Mouse (Mus musculus): ENCODE results near the gene Creg1. TPM values are rescaled to one million over a fixed set of nuclear protein-coding genes. Genes with fewer than 3 reads are reported as not detected.

Gene Creg1
- total RNA-seq (2022) = 10 to 100 TPM; 27.6 to 49.9 (median 40.4) TPM

DNA sequence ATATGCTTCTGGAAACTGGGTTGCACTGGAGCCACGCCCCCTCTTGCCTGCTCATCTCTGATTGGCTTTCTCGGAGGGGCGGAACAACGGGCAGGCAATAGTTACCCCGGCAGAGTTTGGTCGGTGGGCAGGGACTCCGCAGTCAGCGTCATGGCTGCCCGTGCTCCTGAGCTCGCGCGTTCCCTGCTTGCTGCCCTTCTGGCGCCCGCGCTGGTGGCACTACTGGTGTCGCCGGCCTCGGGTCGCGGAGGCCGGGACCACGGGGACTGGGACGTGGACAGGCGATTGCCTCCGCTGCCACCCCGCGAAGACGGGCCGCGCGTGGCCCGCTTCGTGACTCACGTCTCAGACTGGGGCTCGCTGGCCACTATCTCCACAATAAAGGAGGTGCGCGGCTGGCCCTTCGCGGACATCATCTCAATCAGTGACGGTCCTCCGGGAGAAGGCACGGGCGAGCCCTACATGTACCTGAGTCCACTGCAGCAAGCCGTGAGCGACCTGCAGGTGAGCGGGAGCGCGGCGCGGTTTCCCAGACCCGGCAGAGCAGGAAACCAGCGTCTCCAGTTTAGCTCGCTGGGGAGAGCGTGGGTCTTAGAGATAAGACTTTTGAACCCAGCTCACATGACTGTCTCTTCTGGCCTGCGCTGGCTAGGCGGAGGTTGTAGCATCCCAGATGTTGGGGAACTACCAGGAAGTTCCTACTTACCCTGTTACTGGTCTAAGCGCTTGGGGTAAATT, at the start of gene Creg1:
Gene Creg1, plus strand, starts transcription at position 112 of the 738 bp plus-strand sequence.
- peak; percentile 92 for DNase-seq (ENCODE audit: low spot score in 2 of 2)

DNA sequence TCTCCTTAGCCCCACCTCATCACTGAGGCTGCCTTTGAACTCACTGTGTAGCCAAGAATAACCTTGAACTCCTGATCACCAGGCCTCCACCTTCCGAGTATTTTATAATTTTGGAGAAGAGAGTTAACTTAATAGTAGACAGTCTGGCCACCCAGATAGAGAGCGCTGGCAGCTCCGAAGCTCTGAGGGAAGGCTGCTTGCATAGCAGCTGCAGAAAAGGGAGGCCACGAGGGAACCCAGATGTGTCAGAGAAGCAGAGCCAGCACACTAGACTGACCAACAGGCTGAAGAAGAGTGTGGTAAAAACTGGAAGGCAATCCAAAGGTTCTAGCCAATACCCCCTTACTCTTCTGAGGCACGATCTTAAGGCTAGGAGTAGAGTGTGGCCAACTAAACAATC, 49.7 kb upstream of the Creg1 start:
- no peak for DNase-seq (ENCODE audit: low spot score in 2 of 2)

DNA sequence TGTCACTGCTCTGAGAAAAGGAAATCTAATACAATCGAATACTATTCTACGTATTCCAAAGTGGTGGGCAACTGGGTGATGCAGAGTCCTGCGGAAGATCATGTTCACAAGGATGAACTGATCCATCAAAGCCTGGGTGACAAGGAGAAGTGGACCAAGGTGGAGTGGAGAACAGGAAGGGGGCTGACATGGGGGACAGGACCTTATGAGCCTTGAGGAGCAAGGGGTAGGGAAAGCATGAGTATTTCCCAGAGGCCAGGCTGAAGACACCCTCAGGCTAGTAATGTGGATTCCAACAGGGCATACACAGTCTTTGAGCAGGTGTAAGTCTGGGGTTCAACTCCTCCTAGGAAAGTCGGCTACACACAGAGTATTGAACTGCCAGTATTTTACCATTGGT, 47.1 kb upstream of the Creg1 start:
- DNase-seq (ENCODE audit: low spot score in 2 of 2) = no peak

- DNase-seq (ENCODE audit: low spot score in 2 of 2) = no peak
Observed at GRCm38 (mm10) chr1:165717711-165718542, 45.6 kb upstream of the Creg1 start.

- no peak for DNase-seq (ENCODE audit: low spot score in 2 of 2)
Observed at GRCm38 (mm10) chr1:165718543-165719105, 44.9 kb upstream of the Creg1 start.

DNA sequence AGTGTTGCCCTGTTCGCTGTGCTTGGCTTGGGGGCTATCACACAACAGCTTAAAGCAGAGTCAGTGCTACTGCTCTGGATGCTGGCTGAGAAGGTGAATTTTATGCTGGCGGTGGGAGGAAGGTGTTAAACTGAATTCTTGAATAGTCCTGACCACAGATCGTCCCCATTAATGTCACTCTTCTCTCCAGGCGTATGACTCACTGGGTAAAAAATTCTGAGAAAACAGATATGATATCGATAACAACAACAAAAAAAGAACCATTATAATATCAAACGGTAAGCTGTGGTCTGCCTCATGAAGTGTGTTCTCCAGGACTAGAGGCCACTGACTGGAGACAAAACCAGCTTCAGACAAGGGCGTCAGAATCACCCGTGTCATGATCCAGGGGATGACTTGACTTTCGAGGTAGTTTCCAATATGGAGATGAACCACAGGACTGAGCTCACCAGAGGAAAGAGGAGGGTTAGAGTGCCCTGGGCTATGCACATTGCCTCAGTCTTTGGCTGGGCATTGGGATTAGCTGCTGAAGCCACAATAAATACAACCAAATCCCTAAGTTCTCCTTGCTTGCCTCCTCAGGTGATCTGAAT, 40.9 kb upstream of the Creg1 start:
- DNase-seq (ENCODE audit: low spot score in 2 of 2) = no peak

DNA sequence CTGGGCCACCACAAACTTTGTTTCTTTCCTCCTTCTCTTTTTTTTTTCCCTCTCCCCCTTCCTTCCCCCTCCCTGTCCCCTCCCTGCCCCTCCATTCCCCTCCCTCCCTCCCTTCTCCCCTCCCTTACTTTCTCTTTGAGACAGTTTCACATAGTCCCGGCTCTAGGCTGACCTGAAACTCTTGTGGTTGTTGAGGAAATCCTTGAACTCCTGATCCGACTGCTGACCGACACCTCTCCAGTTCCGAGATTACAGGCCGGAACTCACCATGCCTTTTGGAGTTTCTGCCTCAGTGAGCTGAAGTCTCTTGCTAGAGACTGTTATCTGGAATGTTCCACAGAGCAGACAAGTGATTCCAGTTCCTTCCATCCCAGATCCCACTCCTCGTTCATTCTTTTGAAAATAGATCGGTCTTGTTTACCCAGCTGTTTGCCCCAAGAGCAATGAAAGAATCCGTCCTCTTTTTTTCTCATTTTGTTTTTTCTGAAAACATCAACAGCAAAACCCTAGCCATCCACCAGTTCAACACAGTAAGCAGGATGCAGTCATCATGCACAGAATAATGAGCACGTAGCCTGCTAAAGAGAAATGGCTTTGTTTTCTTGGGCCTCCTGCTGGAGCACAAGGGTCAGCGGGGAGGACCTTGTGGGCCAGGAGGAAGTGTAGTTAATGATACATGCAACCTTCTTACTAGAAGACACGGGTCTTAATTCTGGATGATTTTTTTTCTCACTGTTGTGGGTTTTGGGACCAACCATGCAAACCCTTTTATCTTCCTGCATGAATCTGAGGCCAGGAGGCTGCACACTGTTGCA, 39.1 kb upstream of the Creg1 start:
- DNase-seq (ENCODE audit: low spot score in 2 of 2) = no peak

- no peak for DNase-seq (ENCODE audit: low spot score in 2 of 2)
Observed at GRCm38 (mm10) chr1:165725039-165725644, 38.4 kb upstream of the Creg1 start.

GRCm38 (mm10) chr1:165726986-165727385, 36.6 kb upstream of the Creg1 start:
- DNase-seq (ENCODE audit: low spot score in 2 of 2) = no peak

DNA sequence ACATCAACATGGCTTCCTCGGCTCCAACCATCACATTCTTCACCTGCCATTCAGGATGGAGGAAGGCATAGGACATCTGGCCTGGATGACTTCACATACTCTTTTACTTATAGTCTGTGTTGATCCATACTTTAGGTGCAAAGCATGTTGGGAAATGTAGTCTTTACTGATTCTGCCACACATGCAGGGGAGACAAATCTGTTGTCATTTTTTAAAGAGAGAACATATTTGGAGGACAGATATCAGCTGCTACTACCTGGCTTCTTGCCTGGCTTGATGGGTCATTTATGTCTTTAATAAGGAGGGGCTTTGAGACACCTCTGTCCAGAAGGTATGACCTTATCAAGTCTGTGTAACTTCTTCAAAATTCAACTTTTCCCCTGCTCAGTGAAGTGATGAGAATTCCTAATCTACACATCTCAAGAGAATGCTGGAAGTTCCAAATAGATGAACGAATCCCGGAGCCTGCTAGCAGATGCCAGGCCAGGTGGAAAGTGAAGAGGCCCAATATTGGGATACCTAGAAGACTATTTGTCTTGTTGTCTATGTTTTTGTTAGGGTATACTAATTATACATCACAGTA, 35.4 kb upstream of the Creg1 start:
- no peak for DNase-seq (ENCODE audit: low spot score in 2 of 2)

- no peak for DNase-seq (ENCODE audit: low spot score in 2 of 2)
Observed at GRCm38 (mm10) chr1:165730129-165730528, 33.4 kb upstream of the Creg1 start.

- no peak for DNase-seq (ENCODE audit: low spot score in 2 of 2)
Observed at GRCm38 (mm10) chr1:165731553-165731952, 32.0 kb upstream of the Creg1 start.

- no peak for DNase-seq (ENCODE audit: low spot score in 2 of 2)
Observed at GRCm38 (mm10) chr1:165734840-165735239, 28.7 kb upstream of the Creg1 start.

GRCm38 (mm10) chr1:165735826-165736818, 27.4 kb upstream of the Creg1 start:
- DNase-seq (ENCODE audit: low spot score in 2 of 2) = peak; percentile 75 to 90

DNA sequence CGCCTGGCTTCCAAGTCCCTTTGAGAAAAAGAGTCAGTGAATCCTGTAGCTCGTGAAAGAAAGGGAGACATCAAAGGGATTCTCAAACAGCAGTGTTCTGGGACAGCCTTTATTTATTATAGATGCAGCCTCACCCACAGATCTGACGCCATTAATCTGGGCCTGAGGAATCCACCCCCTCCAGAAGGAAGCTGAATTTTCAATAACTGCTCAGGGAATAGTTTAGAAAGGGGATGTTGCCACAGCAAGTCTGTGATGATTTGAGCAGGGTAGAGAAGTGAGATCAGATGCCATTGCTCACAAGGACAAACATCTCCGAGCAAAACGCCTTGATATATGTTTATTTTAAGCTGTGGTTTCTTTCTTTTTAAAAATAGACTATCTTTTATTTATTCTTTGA, 26.1 kb upstream of the Creg1 start:
- DNase-seq (ENCODE audit: low spot score in 2 of 2) = no peak

DNA sequence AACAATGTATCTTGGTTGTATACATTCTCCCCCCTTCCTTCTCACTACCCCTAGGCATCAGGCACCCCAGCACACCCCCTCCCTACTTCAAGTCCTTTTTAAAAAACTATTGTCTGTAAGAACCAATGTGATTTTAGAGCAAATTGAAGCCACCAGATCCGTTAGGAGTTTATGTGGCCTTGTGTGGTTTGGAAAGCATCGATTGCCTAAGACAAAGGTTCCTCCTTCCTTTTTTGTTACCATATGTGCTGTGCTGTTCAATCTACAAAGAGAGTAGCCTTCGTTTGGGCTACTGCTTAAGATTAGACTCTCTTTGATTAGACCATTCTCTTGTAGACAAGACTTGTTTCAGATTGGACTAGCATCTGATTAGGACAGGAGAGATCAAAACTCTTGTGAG, 25.7 kb upstream of the Creg1 start:
- DNase-seq (ENCODE audit: low spot score in 2 of 2) = no peak

DNA sequence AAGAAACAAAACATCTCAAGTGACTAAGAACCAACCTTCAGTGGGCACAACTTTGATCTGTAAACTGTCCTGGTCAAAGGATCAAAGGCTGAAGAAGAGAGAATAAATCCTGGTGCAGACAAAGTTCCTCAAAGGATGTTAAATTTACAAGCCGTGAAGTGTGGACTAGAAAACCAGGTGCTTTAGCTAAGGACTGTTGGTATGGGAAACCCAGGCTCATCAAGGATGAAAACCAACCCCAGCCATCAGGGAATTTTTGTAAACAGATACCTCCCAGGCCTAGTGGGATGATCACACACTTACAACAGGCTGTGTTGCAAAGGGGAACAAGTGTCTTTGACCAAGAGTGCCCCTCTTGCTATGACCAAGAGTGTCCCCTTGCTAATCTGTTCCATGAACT, 24.6 kb upstream of the Creg1 start:
- DNase-seq (ENCODE audit: low spot score in 2 of 2) = no peak

DNA sequence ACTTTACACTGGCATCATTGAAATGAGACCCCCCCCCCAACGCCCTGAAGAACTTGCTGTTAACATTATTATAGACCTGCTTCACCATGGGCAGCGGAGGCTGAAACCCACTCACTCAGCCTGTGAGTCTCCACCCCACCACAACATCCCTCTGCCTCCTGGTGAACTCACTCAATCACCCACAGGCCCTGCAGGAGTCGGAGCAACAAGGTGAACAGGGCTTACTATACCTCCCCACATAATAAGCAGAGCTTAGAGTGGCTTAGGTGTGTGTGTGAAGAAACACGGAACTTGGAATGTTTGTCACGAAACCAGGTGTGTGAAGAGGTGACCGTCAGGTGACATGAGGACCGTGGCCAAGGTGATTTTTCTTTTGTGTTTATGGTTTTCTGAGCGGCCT, 21.6 kb upstream of the Creg1 start:
- DNase-seq (ENCODE audit: low spot score in 2 of 2) = no peak

DNA sequence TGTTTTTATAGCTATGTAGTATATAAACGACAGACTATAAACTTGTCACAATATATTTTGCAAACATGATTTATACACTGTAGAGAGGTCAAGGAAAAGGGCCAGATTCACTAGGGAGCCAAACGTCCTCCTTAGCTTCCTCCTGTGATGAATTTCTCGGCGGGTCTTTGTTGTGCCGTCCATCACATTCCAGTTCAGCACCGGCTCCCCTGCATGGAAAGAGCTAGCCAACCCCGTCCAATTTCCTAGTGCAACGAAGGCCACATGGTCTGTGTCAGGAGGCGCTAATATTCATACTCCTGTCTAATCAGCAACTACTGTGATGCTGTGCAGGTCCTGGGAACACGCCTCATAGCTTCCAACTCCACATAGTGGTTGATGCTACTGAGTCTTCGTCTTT, 15.5 kb upstream of the Creg1 start:
- no peak for DNase-seq (ENCODE audit: low spot score in 2 of 2)
